Mouse (Mus musculus): Measurements from ENCODE around the gene Lbhd1.
"Not testable (repeated sequence)": the region's sequence is repeated elsewhere in the genome, so short reads cannot be mapped to it uniquely, and the experiment has no call there.

Lbhd1 gene

DNA sequence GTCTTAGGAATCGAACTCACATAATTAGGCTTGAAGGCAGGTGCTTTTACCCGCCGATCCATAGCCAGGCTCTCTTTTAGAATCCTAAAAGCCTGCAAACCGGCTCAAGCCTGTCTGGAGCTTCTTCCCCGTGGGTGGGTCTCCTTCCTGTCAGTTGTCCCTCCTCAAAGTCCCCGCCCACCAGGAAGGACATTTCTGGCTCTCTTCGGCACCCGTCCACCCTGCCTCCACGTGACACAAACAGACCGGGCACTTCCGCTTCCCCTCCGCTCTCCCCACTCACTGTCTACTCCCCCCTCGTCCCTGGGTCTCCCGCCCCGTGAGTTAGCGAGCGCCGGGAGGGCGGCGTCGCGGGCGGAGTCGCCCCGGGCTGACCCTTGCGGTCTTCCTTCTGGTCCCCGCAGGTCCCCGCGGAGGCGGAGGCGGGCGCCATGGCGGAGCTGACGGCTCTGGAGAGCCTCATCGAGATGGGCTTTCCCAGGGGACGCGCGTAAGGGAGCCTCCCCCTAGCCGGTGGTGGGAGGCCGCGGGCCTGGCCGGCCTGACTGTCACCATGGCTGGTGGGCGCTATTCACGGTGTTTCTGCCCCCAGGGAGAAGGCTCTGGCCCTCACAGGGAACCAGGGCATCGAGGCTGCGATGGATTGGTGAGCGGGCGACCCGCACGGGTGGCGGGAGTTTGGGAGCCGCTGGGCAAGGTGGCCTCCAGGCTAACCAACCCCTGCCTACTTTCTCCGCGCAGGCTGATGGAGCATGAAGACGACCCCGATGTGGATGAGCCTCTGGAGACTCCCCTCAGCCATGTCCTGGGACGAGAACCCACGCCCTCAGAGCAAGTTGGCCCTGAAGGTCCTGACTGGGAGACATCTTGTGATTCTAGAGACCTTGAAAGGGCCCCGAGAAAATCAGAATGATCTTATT, 12.0 kb upstream of the Lbhd1 start, which contains the start of gene Ubxn1:
Ubxn1 (plus strand) TSS at position 230 of the 920 bp plus-strand sequence.
- CTCF ChIA-PET, result interaction anchor here (1.1 kb wide), 1 partner anchor 33 kb away, joined by 3 read pairs; the partner anchor contains the start of gene Gng3

- CTCF ChIA-PET, result interaction anchor here (0.7 kb wide), 1 partner anchor 16 kb away, joined by 6 read pairs; no protein-coding TSS in a partner anchor
These were observed 11.2 kb upstream of the Lbhd1 start for GRCm38 (mm10) chr19:8872266-8872840.

DNA sequence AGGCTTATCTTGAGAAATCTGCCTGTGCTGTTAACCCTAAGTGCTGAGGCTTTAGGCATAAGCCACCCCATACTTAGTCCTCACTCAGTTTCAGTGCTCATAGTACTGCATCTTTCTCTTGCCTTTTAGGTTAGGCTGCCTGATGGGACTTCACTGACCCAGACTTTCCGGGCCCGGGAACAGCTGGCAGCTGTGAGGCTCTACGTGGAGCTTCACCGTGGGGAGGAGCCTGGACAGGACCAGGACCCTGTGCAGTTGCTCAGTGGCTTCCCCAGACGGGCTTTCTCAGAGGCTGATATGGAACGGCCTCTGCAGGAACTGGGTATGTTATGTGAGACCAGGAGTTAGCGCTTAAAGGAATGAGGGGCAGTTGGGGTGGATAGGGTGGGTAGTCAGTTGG, 8.5 kb upstream of the Lbhd1 start:
- CTCF ChIA-PET, result no interaction called here

DNA sequence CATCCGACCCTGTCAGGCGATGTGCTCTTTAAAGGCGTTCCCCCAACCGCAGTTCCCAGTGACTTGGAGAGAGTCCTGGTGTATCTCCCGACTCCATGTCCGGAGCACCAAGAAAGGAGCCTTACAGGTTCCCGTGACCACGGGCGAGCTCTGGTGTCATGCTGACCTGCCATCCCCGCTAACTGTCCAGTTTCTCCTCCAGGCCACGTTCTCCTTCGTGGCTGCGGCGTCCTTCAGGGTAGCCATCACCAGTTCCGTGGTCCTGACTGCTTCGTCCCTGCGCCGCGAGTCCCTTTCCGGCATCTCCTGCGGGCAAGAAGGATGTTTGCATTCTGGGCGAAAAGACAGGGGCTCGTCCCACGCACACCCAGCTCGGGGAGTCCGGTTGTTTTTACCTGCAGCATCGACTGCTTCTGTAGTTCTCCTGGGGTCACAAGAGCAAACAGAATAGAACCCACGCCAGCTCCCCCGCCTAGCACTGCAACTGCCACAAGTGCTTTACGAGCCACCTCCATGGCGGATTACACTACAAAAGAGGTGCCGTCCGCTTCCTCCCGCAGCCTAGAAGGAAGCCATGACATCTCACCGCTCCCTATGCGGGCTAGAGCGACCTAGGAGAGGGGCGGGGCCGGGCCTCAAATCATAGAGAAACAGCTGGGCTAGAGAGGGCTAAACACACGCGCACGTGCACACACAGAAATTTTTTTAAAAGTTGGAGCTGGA, 3.1 kb upstream of the Lbhd1 start, which contains the start of gene Uqcc3:
Uqcc3 (minus strand) TSS at position 613 of the 723 bp plus-strand sequence.
- CTCF ChIA-PET, result interaction anchor here (0.9 kb wide), 1 partner anchor 229 kb away, joined by 3 read pairs; no protein-coding TSS in a partner anchor

DNA sequence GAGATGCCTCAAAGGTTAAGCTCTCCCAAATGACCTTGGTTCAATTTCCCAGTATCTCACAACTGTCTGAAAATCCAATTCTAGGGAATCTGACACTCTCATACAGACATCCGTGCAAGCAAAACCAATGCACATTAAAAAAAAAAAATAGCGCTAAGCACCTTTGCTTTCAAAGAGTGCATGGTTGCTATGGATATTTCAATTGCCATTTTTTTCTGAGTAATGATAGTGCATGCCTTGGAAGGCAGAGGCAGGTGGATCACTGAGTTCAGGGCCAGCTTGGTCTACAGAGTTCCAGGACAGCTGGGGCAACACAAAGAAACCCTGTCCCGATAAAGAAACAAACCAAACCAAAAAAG, 2.5 kb upstream of the Lbhd1 start:
- CTCF ChIA-PET, result interaction anchor here (0.7 kb wide), 1 partner anchor 67 kb away, joined by 3 read pairs; no protein-coding TSS in a partner anchor

GRCm38 (mm10) chr19:8886916-8887584, 3.5 kb downstream of the Lbhd1 start:
- CTCF ChIA-PET, result interaction anchor here (0.9 kb wide), 1 partner anchor 44 kb away, joined by 4 read pairs; no protein-coding TSS in a partner anchor

GRCm38 (mm10) chr19:8887585-8888463, 4.3 kb downstream of the Lbhd1 start:
- CTCF ChIA-PET, result interaction anchor here (0.5 to 0.7 kb wide), 2 partner anchors 15 to 221 kb away, joined by 4 to 6 read pairs; no protein-coding TSS in a partner anchor

DNA sequence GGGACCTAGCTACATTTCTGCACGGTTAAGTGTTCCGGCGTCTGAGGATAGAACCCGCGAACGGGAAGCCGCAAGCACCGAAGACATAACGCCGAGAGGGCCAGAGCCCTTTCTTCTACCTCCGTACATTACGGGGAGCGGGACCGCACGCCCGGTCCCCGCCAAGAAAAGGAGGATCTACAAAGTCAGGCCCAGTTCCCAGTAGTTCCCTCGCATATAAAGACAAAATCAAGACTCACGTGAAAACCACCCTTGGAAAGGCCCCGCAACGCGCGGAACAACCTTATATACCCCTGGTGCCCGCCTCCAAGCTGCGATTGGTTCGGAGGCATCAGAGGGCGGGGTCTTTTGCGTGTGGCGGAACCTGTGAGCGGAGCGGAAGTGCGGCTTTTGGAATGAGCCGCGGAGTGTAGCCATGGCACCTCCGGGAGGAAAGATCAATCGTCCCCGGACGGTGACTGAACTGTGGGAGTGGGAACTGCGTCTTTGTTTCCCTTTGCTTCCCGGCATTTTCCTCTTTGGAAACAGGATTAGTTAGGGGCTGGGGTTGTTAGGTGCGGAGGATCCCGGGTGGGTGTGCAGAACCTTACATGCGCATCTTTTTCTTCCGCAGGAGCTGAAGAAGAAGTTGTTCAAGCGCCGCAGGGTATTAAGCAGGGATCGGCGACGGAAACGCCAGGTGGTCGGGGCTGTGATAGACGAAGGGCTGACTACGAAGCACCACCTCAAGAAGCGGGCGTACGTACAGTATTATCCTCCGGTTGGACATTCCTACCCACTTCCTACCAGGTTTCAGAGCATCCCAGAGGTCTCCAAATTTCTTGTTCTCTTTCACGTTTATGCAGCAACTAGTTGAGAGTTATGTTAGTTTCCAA, 5.2 kb downstream of the Lbhd1 start, which contains the start of the genes 1810009A15Rik and Gm49416:
1810009A15Rik (plus strand) TSS at position 343 of the 875 bp plus-strand sequence.
Gm49416 (plus strand) TSS at position 416 of the 875 bp plus-strand sequence.
- CTCF ChIA-PET, result interaction anchor here (0.5 to 0.6 kb wide), 3 partner anchors 16 to 1842 kb away, joined by 3 to 8 read pairs (median 6); no protein-coding TSS in a partner anchor

DNA sequence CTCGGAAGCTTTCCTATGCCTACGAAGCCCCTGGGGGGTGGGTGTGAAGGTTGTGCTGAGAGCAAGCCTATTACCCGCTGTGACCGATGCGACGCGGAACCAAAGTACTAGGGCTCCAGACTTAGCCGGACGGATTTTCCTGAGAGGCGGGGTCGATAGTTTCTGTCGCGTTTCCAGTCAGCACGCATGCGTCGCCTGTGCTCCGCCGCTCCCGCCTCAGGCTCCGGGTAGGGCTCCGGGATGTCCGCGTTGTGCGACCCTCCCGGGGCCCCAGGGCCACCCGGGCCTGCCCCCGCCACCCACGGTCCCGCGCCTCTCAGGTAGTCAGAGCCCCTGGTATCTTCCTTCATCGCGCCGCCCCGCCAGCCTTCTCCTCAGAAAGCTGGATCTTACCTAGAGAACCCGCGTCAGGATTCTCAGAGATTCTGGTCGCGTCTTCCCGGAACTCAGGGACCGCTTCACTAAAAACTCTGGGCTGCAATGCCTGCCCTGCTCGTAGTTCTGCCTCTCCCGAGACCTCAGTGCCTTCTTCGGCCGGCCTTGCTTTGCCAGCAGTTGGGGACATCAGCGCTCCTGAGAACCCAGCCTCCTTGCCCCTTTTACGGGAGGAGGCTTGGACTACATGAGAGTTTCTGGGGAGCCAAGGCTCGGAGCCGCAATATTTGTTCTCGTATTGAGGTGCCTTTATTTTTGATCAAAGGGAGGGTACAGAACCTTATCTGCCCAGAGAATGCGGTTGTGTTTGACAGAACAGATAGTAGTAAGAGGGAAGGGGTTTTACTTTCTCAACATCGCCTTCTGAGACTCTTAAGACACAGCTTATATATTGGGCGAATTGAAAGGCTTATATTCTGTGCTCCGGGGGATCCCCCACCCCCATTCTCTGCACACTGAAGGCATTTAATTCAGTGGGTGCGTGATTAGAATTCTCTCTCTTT, 9.6 kb downstream of the Lbhd1 start, which contains the start of gene Ints5:
Ints5 (plus strand) TSS at position 177 of the 938 bp plus-strand sequence.
- CTCF ChIA-PET, result interaction anchor here (0.6 to 0.8 kb wide), 3 partner anchors 70 to 998 kb away, joined by 6 to 24 read pairs (median 6); no protein-coding TSS in a partner anchor

GRCm38 (mm10) chr19:8895397-8895960, 11.9 kb downstream of the Lbhd1 start:
- CTCF ChIA-PET, result interaction anchor here (0.6 kb wide), 1 partner anchor 94 kb away, joined by 3 read pairs; no protein-coding TSS in a partner anchor

DNA sequence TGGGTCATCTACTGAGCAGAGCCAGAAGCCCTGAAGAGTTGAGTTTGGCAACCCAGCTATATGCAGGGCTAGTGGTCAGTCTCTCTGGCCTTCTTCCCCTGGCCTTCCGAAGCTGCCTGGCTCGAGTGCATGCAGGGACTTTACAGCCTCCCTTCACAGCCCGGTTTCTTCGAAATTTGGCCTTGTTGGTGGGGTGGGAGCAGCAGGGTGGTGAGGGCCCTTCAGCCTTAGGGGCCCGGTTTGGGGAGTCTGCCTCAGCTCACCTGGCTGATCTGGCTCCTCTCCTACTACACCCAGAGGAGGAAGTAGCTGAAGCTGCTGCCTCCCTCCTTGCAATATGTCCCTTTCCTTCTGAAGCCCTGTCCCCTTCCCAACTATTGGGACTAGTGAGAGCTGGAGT, 12.7 kb downstream of the Lbhd1 start:
- CTCF ChIA-PET, result not testable (repeated sequence)

DNA sequence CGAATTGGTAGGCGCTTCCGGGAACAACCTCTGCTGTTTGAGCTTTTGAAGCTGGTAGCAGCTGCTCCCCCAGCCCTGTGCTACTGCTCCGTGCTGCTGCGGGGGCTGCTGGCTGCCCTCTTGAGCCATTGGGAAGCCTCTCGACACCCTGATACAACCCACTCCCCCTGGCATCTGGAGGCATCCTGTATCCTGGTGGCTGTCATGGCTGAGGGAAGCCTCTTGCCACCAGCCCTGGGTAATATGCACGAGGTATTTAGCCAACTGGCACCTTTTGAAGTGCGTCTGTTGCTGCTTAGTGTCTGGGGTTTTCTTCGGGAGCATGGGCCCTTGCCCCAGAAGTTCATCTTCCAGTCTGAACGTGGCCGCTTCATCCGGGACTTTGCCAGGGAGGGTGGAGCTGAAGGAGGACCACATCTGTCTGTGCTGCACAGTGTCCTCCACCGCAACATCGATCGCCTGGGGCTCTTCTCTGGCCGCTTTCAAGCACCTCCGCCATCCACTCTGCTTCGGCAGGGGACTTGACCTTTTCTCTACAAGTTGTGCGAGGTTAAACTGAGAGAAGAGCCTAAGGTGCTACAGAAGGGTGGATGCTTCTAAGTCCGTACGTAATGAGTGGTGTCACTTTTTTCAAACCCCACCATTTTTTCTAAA, 13.8 kb downstream of the Lbhd1 start:
- CTCF ChIA-PET, result not testable (repeated sequence)

GRCm38 (mm10) chr19:8897865-8898495, 14.4 kb downstream of the Lbhd1 start, which contains the start of gene Ganab:
Gene Ganab, plus strand, starts transcription at chr19:8898071.
- CTCF ChIA-PET, result no interaction called here

DNA sequence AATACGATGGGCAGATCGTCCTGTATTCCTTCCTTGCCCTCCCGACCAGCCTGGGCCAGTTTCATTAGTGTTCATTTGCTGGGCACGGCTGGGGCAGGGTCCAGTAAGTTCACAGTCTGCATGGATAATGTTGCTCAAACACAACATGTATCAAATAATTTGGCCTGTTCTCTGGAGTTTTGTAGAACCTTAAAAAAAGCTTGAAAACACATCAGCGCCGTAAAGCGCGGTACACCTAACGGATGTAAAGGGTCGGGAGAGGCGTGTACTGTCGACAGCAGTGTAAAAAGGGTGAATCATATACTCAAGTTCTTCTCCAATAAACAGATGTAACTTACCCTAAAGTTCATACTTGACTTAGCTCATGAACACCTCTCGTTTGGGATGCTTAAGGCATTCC, 15.0 kb downstream of the Lbhd1 start:
- CTCF ChIA-PET, result no interaction called here

- CTCF ChIA-PET, result no interaction called here
These were observed 15.5 kb downstream of the Lbhd1 start for GRCm38 (mm10) chr19:8899079-8899478.

DNA sequence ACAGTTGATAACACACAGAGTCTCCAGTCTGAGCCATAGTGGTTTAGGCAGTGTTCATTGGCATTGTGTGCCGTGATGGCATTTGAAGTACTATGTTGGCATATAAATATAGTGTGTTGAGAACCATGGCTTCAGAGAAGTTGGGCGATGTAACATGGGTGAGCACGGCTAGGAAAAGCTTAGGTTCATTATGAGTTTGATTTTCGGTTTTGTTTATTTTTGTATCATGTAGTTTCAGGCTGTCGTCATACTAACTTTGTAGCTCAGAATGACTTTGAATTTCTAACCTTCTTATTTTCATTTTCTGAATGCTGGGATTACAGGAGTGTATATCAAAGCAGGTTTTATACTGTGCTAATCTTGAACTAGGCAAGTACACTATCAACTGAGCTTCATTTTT, 19.9 kb downstream of the Lbhd1 start:
- CTCF ChIA-PET, result no interaction called here
